Mouse (Mus musculus) megakaryocyte-erythroid progenitor cell, adult 5-6 weeks (primary cell): Measurements from ENCODE around the gene Vmn2r48. TPM values are rescaled to one million over a fixed set of nuclear protein-coding genes. Genes with fewer than 3 reads are reported as not detected.
"Not testable (repeated sequence)": the region's sequence is repeated elsewhere in the genome, so short reads cannot be mapped to it uniquely, and the experiment has no call there.

Experiments
- ATAC-seq: replicated peaks from 2 replicates; pipeline ENCODE4 v1.8.0; 2016; ENCODE audit warnings: mild to moderate bottlenecking, inconsistent platforms; ENCODE audit not compliant: severe bottlenecking, poor library complexity, low FRiP score, low TSS enrichment
- total RNA-seq, 2 experiments: library from RNA; stranded (forward) in 1 of 2; stranded (reverse) in 1 of 2; fragments of 200-1000, 215-1000 nt in 1 of 2; fragments of >200 nt in 1 of 2; fragmentation: Nextera tagmentation in 1 of 2; gene quantifications; 2 replicates each; pipeline ENCODE4 v1.2.3; 2014 to 2017

The Vmn2r48 gene
- total RNA-seq (2014; fragmentation: Nextera tagmentation) (not detected in 2 replicates), total RNA-seq (2017) (not detected in 2 replicates)

DNA sequence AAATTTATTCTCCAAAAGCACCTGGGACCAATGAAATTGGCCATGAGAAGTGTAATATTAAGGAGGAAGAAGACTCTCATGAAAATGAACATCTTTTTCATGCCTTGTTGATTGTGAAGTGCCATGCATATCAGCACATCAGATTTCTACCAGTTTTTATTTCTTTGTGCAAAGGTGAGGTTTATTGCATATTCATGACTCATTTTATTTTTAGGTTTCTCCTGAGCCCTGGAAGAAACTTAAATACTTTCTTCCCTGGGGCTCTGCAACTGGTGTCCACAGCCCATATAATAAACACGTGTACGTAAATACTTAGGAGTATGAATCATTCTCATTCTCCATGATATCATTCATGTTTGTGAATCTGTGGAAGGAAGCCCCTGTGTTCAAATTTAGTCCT lies at the start of gene Vmn2r48:
Gene Vmn2r48, minus strand, starts transcription at position 101 of the 400 bp plus-strand sequence.
- ATAC-seq = not testable (repeated sequence)

DNA sequence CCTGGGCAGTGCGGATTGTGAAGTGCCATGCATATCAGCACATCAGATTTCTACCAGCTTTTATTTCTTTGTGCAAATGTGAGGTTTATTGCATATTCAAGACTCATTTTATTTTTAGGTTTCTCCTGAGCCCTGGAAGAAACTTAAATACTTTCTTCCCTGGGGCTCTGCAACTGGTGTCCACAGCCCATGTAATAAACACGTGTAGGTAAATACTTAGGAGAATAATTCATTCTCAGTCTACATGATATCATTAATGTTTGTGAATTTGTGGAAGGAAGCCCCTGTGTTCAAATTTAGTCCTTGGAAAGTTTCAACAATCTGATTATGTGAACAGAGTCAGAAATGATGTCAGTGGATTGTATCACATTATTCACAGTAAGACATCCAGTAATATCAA lies 38.8 kb upstream of the Vmn2r48 start, which contains the start of gene Vmn2r49:
Gene Vmn2r49, minus strand, starts transcription at position 101 of the 400 bp plus-strand sequence.
- ATAC-seq = not testable (repeated sequence)

Other genes with a start within 250 kb of the Vmn2r48 start
- not detected in 2 replicates for gene Vmn2r46, start 183.0 kb downstream of the Vmn2r48 start, total RNA-seq (2014; fragmentation: Nextera tagmentation)
- not detected in 2 replicates for gene Vmn2r46, start 183.0 kb downstream of the Vmn2r48 start, total RNA-seq (2017)
- gene Vmn2r47, start 112.3 kb downstream of the Vmn2r48 start, total RNA-seq (2014; fragmentation: Nextera tagmentation) = not detected in 2 replicates
- not detected in 2 replicates for gene Vmn2r47, start 112.3 kb downstream of the Vmn2r48 start, total RNA-seq (2017)
- gene Vmn2r49, start 38.7 kb upstream of the Vmn2r48 start, total RNA-seq (2014; fragmentation: Nextera tagmentation) = not detected in 2 replicates
- gene Vmn2r49, start 38.7 kb upstream of the Vmn2r48 start, total RNA-seq (2017) = not detected in 2 replicates
- gene Vmn2r50, start 99.7 kb upstream of the Vmn2r48 start, total RNA-seq (2014; fragmentation: Nextera tagmentation) = not detected in 2 replicates
- not detected in 2 replicates for gene Vmn2r50, start 99.7 kb upstream of the Vmn2r48 start, total RNA-seq (2017)
- not detected in 2 replicates for gene Vmn2r51, start 152.2 kb upstream of the Vmn2r48 start, total RNA-seq (2014; fragmentation: Nextera tagmentation)
- not detected in 2 replicates for gene Vmn2r51, start 152.2 kb upstream of the Vmn2r48 start, total RNA-seq (2017)
- not detected in 2 replicates for gene Vmn2r52, start 223.0 kb upstream of the Vmn2r48 start, total RNA-seq (2014; fragmentation: Nextera tagmentation)
- not detected in 2 replicates for gene Vmn2r52, start 223.0 kb upstream of the Vmn2r48 start, total RNA-seq (2017)